Mouse (Mus musculus) C2C12 (cell line): ENCODE measurements around the gene Fat2.

Experiments
- CEBPB ChIP-seq: IDR thresholded peaks from one replicate; pipeline ENCODE4 v1.6.1; 2011; ENCODE audit warnings: low read depth, mild to moderate bottlenecking, control low read depth, moderate library complexity
- CTCF ChIP-seq: IDR thresholded peaks from one replicate; pipeline ENCODE4 v1.5.1; 2011; ENCODE audit not compliant: control insufficient read depth, insufficient read depth, insufficient read length
- FOSL1 ChIP-seq: IDR thresholded peaks from one replicate; pipeline ENCODE4 v1.8.0; 2011; ENCODE audit warnings: mild to moderate bottlenecking, low read length; ENCODE audit not compliant: poor library complexity, insufficient read depth, severe bottlenecking
- MAX ChIP-seq: IDR thresholded peaks from one replicate; pipeline ENCODE4 v1.6.1; 2011; ENCODE audit warnings: mild to moderate bottlenecking, control low read depth
- MYOD1 ChIP-seq: IDR thresholded peaks from one replicate; pipeline ENCODE4 v1.6.1; 2011; ENCODE audit warnings: low read depth; ENCODE audit not compliant: control insufficient read depth, insufficient read length
- USF1 ChIP-seq: IDR thresholded peaks from one replicate; pipeline ENCODE4 v1.6.1; 2011; ENCODE audit warnings: low read depth, mild to moderate bottlenecking, control low read depth, moderate library complexity

- no peak for TF ChIP-seq CTCF
- TF ChIP-seq MAX = no peak
- no peak for TF ChIP-seq MYOD1
- no peak for TF ChIP-seq USF1
- TF ChIP-seq CEBPB = no peak
- no peak for TF ChIP-seq FOSL1
Observed at GRCm38 (mm10) chr11:55336101-55336891, at the start of gene Fat2.
